Mouse (Mus musculus): ENCODE measurements at regions not wholly inside any gene's neighbourhood (a gene's known extent, or its start where the extent isn't known, plus 50 kb on each side); places are given as distances from the start of the nearest gene placed in this dataset.
A peak's percentile ranks its signal among the peaks of the same experiment; 100 is the strongest.

DNA sequence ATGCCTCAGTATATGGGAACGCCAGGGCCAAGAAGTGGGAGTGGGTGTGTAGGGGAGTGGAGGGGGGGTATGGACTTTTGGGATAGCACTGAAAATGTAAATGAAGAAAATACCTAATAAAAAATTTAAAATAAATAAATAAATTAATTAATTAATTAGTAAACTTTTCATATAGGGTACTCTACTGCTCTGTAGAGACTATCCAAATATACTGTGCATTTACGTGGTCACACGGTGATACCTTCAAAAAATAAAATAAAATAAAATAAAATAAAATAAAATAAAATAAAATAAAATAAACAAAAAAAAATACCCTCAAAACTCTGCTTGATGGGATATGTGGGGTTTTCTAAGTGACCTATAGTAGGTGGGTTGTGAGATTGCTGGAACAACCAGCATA, 479.2 kb upstream of the Atp2b1 start:
- H3K27ac ChIP-seq: no peak overlapping the region
- DNase-seq: no peak
- H3K4me3 ChIP-seq: no peak overlapping the region
- no peak for TF ChIP-seq CTCF (IDR thresholded peaks at IDR 0.05)
- intact Hi-C loops (cut with DNase I): no loop called here

DNA sequence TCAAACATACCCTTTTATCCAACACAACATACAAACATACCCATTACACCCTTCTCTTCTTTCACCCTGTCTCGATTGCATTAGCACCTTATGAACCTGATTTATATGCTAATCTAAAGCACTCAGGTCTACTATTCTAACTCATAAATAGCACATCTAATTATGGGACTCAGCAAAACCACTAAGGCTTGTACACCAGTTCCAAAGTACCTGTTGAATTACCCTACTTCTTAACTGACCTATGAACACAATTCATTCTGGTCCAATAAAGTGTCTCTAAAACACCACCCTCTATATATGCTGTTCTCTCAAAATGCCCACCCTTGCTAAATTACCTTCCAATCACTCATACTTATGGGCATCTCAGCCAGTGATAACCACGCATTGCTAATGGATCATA, 452.7 kb upstream of the Atp2b1 start:
- no peak for DNase-seq
- intact Hi-C loops (cut with DNase I): no loop called here
- TF ChIP-seq CTCF (IDR thresholded peaks at IDR 0.05): no peak
- no peak overlapping the region for H3K27ac ChIP-seq
- no peak overlapping the region for H3K4me3 ChIP-seq

DNA sequence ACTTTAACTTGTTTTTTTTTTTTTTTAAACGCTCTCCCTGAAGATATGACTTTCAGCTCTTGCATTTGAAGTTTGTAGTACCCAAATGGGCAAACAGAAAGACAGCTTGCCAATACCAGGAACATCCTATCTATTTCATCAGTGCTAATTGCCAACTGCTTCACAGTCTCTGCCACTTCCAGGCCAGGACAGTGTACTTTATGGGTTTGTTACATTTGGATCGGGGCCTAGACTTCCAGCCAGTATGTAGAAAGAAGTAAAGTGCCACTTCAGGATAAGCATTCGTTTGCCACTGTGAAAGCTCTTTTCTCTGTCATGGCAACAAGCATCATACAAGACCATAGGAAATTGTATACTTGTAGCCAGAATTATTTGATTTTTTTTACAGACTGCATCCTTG, 439.6 kb upstream of the Atp2b1 start:
- TF ChIP-seq CTCF (IDR thresholded peaks at IDR 0.05): no peak
- Histone ChIP-seq H3K4me3 (no peak overlapping the region), H3K27ac (no peak overlapping the region)
- no peak for DNase-seq
- intact Hi-C loops (cut with DNase I): no loop called here

DNA sequence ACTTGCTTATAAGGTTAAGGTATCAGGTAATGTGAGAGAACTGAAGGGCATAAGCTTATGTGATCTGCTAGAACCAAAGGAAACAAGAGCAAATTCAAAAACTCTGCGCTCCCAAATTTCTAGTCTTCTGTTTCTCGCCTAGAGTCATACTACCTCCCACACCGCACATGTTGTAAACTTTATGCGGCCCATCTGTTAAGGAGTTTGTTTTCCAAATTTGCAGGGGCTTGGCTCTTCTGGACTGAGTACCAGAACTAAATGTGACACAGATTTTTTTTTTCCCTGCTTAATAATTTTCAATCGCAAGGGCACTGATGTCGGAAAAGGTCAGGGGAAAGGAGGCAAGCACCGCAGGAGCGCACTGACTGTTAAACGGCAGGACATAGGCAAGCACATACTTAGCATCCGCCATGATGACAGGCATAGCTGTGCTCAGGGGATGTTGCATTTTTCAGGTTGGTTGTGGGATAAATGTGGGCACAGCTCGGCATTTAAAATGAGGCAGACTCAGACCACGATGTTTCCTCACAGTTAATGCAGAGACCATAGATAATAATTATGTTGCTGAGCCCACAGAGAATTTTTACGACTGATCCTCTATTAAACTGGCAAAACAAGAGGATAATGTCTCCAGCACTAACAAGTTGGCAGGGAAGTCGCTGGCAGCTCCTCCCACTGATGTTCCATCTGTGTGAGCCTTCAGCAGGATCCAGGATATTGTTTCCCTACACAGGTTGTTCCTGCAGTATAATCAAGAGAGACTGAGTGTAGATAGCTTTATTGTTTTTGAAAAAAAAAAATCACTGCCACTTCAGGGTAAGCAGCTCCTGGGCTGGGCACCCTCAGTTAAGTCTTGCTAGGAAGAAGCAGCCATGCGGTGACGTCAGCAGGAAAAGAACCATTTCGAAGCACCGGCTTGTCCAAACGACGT, 428.2 kb upstream of the Atp2b1 start:
- Histone ChIP-seq H3K4me3 (peak overlapping the region; percentile 17), H3K27ac (peak overlapping the region; percentile 59)
- no peak for TF ChIP-seq CTCF (IDR thresholded peaks at IDR 0.05)
- intact Hi-C loops (cut with DNase I): no loop called here
- peak; percentile 49 for DNase-seq

DNA sequence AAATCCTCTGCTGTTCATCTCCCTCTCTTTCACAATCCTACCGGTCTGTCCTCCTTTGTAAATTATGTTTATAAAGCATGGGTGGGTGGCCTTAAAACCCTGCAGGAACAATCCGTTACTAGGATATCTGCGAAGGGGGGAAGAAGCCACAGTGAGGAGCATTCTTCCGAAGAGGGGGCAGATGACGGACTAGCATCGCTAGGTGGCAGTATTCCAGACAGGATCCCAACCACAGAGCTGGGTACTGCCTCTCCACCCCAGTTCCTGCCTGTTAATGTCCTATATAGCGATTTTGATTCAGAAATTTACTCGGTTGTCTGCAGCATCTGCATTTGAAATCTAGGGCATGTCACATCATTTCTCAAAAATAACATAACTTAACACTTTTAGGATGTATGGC, 419.9 kb upstream of the Atp2b1 start:
- DNase-seq: peak; percentile 67
- peak; percentile 77 for TF ChIP-seq CTCF (IDR thresholded peaks at IDR 0.05)
- intact Hi-C loops (cut with DNase I): loop anchor here (1.0 to 10.0 kb wide), 2 partner anchors 420 to 591 kb away; partner anchors contain the start of gene Atp2b1
- Histone ChIP-seq H3K27ac (no peak overlapping the region), H3K4me3 (peak overlapping the region; percentile 35; the same call in 1 of the 2 replicates)

DNA sequence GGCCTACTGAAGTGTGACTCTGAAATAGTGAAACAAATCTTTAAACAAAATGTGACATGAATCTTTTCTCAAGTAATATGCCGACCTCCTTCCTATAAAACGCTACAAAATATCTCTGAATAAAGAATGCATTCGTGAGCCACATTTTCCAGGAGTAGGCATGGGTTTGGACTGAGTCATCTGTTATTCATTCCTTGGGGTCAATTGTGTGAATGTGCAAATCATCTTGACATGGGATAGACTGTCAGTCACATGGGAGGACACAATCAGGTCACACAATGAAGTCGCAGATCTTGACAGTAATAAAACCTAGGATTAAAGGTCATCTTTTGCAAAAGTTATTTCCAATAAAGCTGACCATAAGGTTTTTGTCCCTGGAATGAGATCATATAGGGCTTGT, 418.0 kb upstream of the Atp2b1 start:
- no peak for DNase-seq
- intact Hi-C loops (cut with DNase I): loop anchor here (10.0 kb wide), 1 partner anchor 419 kb away; the partner anchor contains the start of gene Atp2b1
- Histone ChIP-seq H3K4me3 (no peak overlapping the region), H3K27ac (no peak overlapping the region)
- no peak for TF ChIP-seq CTCF (IDR thresholded peaks at IDR 0.05)

DNA sequence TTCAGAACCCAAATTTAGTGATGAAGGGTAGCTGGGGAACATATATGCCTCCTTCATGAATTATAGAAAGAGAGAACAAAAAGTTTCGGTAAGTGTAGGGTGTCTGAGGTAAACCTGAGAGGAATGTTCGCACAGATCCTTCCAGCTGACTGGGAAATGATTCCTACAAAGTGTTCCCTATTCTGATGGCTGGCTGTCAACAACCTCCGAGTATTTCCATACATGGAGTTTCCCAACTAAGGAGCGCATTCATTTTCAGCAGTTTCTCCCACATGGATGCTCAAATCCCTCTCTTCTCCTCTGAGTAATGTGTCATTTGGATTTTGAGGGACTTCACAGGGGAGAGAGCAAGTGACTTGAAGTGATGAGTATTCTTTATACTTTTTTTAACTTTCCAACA, 413.9 kb upstream of the Atp2b1 start:
- no peak overlapping the region for H3K27ac ChIP-seq
- no peak for TF ChIP-seq CTCF (IDR thresholded peaks at IDR 0.05)
- intact Hi-C loops (cut with DNase I): no loop called here

DNA sequence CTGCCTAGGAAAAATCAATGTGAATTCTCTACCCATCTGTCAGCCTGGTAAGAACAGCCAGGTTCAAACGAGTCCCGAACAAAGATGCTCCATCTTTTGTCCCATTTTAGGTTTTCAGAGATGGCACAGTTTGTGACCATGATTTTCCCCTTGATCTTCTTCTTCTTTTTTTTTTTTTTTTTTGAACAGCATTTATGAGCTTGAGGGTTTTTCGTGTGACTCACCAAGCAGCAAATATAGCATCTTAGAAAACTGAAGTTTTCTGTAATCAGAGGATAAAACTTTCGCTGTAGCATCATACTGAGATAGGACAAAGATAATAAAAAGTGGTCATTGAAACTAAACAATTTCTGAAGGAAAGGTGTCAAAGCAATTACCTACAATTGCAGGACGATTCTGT, 412.6 kb upstream of the Atp2b1 start:
- no peak for TF ChIP-seq CTCF (IDR thresholded peaks at IDR 0.05)
- intact Hi-C loops (cut with DNase I): no loop called here
- DNase-seq: no peak
- no peak overlapping the region for H3K4me3 ChIP-seq
- no peak overlapping the region for H3K27ac ChIP-seq

More for the DNA sequence above, 413.9 kb upstream of the Atp2b1 start:
- no peak for DNase-seq
- H3K4me3 ChIP-seq: no peak overlapping the region

DNA sequence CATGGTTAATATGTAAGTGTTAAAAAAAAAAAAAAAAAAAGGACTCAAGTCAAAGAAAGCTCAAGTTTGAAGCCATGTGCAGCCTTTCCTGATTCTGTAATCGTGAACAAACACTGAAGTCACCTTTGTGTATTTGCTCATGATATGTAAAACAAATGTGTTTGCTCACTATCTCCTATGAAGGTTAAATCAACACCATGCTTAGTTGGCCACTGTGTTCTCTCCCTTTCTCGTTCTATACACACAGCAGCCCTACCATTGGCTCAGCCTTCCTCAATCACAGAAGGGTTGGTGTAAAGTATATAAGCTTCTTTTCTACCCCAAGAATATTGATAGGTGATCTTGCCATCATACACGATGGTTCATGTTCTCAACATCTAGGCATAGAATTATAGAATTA, 409.7 kb upstream of the Atp2b1 start:
- no peak for DNase-seq
- intact Hi-C loops (cut with DNase I): no loop called here
- no peak for TF ChIP-seq CTCF (IDR thresholded peaks at IDR 0.05)
- H3K27ac ChIP-seq: no peak overlapping the region
- H3K4me3 ChIP-seq: no peak overlapping the region

DNA sequence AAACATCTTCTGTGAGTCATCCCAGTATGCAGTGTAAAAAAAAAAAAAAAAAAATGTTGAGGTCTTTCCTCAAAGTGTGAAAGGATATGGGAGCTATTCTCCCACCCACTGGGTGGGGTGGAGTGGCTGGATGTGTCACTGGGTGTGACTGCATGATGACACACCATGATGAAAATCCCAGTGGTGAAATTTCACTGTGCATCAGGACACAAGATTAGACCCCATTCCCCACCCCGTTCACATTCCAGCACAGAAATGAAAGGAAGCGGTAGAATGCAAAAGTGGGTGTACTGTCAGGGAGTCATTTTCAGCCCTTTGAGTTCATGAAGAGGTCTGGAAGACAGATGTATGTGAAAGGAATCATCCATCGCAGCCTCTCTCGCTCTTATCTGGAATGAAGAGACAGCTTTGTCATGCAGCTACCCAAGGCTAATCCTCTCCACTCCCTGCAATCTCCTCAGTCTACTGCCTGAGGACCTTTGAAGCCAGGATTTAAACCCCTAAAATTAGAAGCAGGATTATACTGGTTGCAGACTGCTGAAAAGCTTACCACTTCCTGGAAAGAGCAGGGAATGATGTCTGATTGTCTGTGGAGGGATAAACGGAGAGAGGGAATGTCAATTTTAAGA, 405.6 kb upstream of the Atp2b1 start:
- DNase-seq: peak; percentile 26
- peak overlapping the region; percentile 29 for H3K27ac ChIP-seq
- no peak for TF ChIP-seq CTCF (IDR thresholded peaks at IDR 0.05)

DNA sequence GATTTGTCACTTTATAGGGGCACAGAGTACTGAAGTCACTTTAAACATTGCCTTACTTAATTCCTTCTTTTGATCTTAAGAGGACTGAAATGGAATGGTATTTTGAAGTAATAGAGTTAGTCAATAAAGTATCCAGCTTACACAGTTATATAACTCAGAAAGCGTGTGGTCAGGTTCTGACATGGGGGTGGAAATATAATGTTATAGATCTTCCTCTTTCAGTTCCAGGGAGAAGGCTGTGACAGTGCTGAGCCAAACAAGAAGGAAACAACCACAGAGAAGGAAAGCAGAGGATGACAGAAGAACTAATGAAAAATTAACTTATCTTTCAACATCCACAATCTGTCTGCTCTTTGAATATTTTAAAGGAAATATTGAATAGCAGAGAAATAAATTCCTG, 399.4 kb upstream of the Atp2b1 start:
- no peak for DNase-seq
- no peak for TF ChIP-seq CTCF (IDR thresholded peaks at IDR 0.05)
- no peak overlapping the region for H3K27ac ChIP-seq
- intact Hi-C loops (cut with DNase I): no loop called here
- no peak overlapping the region for H3K4me3 ChIP-seq

More for the DNA sequence above, 405.6 kb upstream of the Atp2b1 start:
- no peak overlapping the region for H3K4me3 ChIP-seq
- intact Hi-C loops (cut with DNase I): no loop called here

DNA sequence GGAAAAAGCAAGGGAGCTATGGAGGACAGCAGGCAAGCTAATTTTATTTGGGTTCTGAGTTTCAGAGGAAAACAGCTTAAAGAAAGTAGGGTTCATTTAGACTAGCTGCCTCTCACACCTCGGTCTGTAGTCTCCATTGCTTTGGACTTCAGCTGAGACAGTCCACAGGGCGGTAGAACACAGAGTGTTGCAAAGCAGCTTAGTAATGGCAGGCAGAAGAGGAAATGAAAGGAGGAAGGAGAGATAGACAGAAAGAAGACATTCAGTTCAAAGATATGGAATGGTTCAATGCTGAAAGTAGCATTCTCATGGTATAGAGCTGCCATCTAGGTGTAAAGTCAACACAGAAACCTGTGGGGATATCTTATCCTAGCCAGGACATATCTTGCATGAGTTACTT, 396.6 kb upstream of the Atp2b1 start:
- no peak overlapping the region for H3K4me3 ChIP-seq
- intact Hi-C loops (cut with DNase I): no loop called here
- no peak for DNase-seq
- no peak for TF ChIP-seq CTCF (IDR thresholded peaks at IDR 0.05)
- no peak overlapping the region for H3K27ac ChIP-seq

DNA sequence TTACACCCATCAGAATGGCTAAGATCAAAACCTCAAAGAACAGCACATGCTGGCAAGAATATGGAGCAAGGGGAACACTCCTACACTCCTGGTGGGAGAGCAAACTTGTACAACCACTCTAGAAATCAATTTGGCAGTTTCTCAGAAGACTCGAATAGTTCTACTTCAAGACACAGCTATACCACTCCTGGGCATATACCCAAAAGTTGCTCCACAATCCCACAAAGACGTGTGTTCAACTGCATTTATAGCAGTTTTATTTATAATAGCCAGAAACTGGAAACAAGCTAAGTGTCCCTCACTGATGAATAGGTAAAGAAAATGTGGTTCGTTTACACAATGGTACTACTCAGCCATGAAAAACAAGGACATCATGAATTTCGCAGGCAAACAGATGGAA, 384.6 kb upstream of the Atp2b1 start:
- TF ChIP-seq CTCF (IDR thresholded peaks at IDR 0.05): no peak
- no peak for DNase-seq
- Histone ChIP-seq H3K4me3 (no peak overlapping the region), H3K27ac (no peak overlapping the region)
- intact Hi-C loops (cut with DNase I): no loop called here

All from gastrocnemius, adult 2 months (tissue).